Mouse (Mus musculus) T-helper 17 cell (primary cell): Measurements from ENCODE around the gene Fahd2a.

Source experiments
- in situ Hi-C, 2 experiments: fragments of 300-600 bp; cut with MboI, MseI; formaldehyde crosslinking; loops; 1 replicate in 1 of 2; 2 replicates in 1 of 2; pipeline ENCODE4 v1.15.1; 2025; ENCODE audit warnings: high pct_unique_total_duplicates in 2 of 2

The Fahd2a gene

DNA sequence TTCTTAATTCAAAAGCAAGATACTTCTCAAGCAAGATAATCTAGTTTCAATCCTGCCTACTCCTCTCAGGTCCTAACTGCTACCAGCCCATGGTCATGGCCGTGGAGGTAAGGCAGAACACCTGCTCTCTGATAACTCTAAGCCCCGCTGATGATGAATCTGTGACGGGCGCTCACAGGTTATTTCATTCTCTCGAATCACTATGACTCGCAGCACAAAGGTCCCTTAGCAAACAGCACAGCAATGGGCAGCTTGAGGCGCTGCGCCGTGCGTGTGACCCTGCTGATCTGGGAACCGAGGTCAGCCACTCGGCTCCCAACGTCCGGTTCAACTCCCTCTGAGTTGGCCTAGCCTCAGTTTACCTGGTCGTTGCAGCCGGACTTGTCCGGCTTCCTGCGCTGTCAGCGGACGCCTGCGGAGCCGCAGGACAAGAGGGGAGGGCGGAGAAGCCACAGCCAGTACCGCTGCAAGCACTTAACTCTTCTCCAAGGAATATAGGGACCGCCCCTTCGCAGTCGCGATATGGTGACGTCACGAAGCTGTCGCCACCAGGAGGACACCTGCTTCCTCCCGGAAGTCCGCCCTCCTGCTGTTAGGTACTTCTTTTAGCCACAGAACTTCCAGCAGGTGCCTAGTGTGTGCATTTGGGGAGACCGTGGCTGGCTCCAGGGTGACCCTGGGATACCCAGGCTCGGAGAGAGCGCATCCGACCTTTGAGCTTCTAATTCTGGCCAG, at the start of gene Fahd2a:
TSS of gene Fahd2a (minus strand) at position 511 of the 735 bp plus-strand sequence.
- in situ Hi-C loops = no loop called here

DNA sequence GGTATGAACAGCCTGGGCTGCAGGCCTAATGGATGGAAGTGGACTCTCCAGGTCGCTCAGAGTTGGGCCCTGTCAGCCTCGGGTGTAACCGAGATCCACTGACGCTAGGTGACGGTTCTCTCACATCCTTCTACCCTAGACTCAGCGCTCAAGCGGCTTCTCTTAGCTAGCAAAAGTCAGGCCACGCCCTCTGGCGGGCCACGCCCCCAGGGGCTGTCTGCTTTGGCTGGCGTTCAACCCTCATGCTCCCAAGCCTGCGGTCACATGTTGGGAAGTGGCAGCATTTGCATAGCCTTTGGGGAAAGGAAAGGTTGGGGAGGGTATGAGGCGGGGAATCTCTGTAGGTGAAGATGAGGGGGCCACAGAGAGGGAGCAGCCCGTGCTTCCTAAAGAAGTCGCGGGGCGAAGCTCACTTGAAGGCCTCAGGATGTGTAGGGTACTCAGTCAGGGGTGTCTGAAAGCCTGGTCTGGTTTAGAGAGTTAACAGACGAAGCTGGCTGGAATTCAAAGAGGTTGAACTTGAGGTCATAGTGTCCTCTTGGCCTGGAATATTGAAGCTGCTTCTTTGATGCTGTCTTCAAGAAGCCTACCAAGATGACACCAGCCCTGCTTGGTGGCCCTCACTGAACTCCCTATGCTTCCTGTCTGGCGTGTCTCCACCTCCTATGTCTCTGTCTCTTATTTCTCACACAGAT, 40.3 kb upstream of the Fahd2a start:
- in situ Hi-C loops = no loop called here

DNA sequence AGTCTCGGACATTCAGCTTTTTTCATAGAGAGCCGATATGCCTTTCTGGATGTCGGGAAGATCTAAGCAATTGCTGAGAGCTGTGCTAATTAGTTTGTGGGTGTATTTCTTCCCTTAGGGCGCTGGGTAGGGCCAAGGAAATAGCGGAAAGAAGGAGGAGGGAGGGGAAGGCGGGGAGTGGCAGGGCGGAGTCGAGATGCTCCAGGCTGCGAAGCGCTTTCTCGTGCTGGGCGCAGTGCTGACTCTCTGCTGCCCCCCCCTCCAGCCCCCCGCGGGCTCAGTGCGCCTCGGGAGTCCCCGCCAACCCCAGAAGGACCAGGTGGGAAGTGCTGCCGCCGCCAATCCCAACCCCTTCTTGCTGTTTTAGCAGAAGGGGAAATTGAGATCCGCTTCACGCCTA, 38.6 kb upstream of the Fahd2a start:
- in situ Hi-C loops = no loop called here

DNA sequence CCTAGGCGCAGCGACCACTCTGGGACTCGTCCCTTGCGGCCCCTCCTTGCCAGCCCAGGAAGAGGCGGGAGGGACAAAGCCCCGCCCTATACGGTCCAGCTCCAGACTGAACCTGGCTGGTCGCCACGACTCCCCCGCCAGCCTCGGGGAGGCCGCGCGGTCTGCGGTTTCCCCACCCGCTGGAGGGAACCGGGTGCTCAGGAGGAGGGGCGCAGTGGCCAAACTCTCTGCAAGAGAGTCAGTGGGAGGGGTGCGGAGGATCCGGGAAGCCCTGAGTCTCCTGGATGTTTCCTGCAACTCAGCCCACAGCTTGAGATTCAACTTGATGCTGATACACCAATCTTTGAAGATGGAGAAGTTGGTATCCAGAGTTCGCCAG, 38.2 kb upstream of the Fahd2a start:
- in situ Hi-C loops = no loop called here

DNA sequence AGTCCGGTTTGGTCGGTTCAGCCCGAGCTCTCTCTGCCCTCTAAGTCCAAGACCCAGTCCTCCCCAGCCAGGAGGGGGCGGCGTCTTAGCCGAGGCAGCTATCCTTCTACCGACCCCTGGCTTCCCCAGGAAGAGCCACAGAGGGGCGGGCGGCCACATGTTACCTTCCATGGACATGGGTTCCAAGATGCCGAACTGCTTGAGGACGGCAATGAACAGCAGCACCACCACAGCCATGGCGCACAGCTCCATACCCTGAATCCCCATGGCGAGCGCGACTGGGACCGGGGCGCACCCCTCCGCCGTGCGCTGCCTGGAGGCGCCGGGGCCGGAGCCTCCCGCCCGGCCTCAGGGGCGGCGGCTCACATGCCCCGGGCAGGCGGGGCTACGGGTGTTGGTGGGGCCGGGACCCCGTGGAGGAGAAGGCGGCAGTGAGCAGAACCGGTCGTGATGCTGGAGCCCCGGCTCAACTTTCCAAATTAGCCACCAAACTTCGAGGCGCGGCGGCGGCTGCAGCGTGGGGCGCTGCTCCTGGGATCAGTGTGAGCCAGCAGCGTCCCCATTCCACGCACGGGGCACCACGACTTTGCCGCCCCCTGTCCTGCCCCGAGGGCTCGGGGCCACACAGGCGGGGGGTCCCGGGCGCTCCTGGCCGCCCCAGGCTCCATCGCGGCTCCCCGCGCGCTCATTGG, 37.6 kb upstream of the Fahd2a start:
- in situ Hi-C loops = no loop called here

DNA sequence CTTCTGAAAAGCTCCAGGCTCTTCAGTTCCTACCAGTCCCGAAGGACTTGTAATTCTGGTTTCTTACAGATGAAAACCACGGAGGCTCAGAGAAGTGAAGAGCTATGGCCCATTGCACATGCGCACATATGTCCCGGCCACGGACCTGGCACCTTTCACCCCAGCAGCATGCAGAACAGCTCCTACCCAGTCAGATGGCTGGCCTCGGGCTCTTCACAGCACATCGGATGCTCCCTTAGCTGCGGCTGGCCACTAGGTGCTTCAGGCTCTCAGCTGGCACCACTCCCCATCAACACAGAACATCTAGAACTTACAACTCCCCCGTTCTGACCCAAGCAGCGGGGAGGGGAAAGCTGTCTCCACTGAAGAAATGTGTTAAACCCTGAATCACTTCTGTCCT, 35.4 kb upstream of the Fahd2a start:
- in situ Hi-C loops = no loop called here

DNA sequence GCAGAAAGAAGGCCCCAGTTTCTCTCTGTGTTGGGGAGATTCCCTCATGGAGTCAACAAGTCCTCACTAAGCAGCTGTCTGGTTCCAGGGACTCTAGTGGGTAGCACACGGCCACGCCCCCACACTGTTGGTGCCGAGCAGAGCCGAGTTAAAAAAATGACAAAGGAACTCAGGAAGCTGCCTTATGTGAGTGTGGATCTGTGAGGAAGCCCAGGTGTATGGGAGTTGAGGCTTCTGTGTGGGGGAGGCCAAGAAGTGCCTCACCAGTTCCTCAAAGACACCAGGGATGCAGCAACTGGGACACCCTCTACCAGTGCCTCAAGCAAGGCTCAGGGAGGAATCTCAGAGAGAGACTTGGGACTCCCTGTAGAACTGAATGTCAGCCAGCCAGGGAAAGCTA, 34.8 kb upstream of the Fahd2a start:
- in situ Hi-C loops = no loop called here

DNA sequence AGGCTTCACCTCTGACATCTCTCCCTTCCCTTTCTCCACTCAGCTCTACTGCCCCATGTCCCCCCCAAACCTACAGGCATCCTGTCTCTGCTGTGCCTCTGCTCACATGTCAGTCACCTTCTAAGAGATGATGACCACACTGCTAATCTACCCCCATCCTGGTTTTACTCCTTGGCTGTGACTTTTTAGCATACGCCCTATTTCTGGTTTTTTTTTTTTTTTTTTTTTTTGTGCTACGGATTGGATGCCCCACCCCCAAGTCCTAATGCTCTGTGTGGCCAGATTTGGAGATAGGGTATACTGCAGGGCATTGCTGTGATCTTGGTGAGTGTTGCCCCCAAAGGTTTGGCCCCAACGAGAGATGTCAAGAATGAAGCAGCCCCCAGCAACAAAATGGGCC, 27.9 kb upstream of the Fahd2a start:
- in situ Hi-C loops = no loop called here

DNA sequence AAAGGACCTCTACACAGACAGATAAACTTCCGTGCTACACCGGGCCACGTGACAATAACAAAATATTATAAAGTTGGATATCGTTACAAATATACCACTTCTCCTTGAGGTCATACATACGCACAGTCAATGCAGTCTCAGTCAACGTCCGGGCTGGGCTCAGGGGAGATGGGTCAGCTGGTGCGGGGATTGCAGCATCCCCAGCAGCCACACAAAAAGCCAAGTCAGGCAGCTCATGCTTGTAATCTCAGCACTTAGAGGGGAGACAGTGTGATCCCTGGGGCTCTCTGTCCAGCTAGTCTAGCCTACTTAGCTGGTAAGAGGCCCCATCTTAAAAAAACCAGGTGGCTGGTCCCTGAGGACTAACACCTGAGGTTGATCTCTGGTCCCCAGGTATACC, 26.9 kb upstream of the Fahd2a start:
- in situ Hi-C loops = no loop called here

DNA sequence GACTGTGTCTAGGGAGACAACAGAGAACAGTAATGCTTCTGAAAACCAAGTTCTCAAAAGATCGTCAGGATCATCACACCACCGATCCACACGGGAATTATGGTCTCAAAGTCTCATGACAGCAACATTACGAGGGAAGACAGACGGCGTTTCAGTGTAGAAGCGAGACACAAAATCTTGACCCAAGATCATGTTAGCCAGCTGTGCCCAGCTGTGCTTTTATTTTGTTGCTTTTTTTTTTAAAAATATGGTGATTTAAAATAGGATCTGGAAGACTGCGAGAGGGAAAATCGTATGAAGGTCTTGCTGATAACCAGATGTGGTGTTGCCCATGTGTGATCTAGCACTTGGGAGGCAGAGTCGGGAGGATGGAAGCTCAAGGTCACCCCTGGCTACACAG, 26.3 kb upstream of the Fahd2a start:
- in situ Hi-C loops = no loop called here

DNA sequence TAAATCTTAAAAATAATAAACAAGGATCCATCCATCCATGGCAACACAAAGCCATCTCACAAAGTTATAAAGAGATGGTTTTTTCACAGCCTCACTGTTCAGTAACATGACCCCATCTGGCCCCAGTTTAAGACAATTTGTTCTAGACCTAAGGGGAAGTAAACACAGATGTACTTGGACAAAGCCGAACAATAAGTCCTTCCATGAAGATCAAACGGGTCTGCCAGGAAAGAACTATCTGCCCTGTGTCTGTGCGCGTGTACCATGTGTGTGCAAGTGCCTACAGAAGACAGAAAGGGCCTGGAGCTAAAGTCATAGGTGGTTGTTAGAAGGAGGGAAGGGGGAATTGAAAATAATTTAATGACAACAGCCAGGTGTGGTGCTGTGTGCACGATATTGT, 25.8 kb upstream of the Fahd2a start:
- in situ Hi-C loops = no loop called here

DNA sequence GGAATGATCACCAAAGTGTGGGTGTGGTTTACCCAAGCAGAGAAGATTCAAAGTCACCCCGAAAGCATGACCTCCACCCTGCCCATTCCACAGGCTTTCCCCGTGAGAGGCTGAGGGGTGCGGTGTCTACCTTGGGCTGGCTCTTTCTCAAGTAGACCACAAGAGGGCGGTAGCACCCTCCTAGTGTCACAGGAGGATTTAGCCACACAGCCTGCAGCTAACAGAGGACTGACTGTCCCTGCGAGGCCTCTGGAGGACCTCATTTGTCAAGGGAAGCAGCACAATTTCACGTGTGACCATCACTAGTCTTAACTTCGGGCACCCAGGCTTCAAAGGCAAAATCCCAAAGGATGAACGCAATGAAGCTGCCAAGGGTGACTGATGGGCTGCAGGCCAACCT, 17.9 kb upstream of the Fahd2a start:
- in situ Hi-C loops = loop anchor here (5.0 kb wide), 1 partner anchor 35 kb away; no protein-coding TSS in a partner anchor

DNA sequence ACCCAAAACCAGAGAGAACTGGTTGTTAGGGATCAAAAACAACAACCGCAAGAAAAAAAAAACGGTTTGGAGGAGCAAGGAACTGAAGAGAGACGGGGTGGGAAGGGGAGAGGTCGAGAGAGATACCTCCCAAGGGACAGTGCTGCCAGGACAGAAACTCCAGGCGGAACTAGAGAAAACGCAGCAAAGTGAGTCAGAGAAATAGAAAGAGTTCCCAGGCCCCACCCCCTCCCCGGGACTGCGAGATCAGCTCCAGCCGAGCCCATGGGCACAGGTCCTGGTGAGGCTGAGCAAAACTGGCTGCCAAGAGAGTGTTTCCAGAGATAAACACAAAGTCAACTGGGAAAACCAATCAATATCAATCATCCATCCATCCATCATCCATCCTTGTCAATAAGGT, 17.0 kb upstream of the Fahd2a start:
- in situ Hi-C loops = loop anchor here (5.0 kb wide), 1 partner anchor 36 kb away; no protein-coding TSS in a partner anchor

DNA sequence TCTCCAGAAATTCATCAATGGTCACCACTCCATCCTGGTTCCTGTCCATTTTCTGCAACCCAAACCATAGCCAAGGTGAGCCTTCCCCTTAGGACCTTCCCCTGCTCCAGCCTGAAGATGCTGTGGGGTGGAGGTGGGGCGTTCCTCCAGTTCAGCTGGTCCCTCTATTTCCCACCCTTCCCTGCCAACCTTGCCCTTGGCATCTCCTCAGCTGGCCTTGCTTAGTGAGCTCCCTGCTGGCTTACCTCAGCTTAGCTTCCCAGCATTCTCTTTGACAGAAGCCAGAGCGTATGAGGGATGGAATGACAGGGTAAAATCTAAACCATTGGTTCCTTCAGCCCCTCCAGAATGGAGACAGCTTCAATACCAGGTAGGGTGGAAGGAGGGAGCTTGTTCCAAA, 15.0 kb upstream of the Fahd2a start:
- in situ Hi-C loops = loop anchor here in 1 of 2 experiments (10.0 kb wide), 1 partner anchor 95 kb away; the partner anchor contains the start of gene Adra2b

DNA sequence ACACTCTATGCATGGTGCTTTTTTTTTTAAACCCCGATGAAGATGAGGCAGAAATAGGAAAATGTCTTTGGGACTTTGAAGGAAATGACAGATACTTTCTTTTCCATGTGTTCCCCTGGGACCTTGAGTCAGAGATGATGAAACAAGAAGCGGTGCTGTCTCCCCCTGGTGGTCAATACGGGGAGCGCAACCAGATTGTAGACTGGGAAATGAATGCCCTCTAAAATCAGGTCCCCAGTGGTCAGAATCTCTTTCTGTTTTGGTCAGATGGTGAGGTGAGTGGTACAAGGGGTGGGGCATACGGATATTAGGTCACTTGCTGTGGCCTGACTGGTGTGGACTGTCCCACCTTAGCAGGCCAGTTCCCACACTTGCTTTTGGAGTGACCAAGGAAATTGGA, 9.4 kb upstream of the Fahd2a start:
- in situ Hi-C loops = loop anchor here in 1 of 2 experiments (10.0 kb wide), 1 partner anchor 89 kb away; the partner anchor contains the start of gene Adra2b

DNA sequence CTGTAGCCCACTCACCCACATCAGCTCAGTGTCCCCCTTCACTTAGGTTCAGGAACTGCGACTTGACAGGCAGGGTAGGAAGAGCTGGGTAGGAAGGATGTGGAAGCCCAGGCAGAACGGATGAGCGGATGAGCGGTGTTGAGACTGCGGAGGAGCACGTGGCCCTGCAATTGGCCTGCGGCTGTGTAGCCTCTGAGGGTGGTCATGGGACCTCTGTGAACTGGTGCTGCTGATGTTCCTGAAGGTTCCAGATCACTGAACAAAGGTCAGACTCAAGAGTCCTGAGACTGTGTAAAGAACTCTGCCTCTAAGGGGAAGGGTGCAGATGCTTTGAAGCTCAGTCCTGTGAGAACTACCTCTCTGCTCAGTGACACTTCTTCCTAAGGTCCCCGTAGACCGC, 8.8 kb upstream of the Fahd2a start:
- in situ Hi-C loops = loop anchor here in 1 of 2 experiments (10.0 kb wide), 1 partner anchor 88 kb away; the partner anchor contains the start of gene Adra2b

DNA sequence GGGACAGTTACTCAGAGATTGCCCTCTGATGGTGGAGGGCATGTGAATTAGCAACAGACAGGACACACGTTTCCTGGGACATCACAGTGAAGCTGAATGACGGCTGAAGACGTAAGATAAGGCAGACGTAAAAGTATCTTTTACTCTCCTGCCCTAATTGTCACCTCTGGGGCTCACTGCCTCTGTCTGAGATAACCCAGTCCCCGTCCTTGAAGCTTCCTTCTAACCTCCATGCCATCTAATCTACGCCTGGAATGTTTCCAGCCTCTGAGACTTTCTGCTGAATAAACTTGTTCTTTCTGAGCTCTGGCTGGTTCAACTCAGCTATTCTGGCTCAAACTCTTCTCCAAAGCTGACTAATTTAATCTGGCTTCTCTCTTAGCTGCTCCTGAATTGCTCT, 7.4 kb upstream of the Fahd2a start:
- in situ Hi-C loops = loop anchor here in 1 of 2 experiments (10.0 kb wide), 1 partner anchor 87 kb away; the partner anchor contains the start of gene Adra2b

DNA sequence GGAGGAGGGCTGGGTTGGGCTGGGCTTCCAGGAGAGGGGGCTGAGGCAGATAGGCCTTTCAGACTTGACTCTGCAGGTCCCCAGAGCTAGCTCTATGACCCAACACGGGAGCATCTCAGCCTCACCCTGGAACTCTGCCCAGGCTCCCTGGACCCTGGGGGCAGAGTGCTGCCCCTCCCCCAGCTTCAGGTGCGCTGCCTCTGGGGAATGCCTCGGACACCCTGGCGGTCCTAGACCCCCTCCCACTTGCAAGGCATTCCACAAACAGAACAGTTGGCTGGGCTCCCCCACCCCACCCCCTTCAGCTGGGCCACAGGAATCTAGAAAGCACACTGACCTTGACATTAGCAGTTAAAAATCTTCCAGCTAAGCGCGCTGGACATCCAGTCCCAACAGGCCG, 5.3 kb upstream of the Fahd2a start:
- in situ Hi-C loops = loop anchor here in 1 of 2 experiments (10.0 kb wide), 1 partner anchor 85 kb away; the partner anchor contains the start of gene Adra2b

DNA sequence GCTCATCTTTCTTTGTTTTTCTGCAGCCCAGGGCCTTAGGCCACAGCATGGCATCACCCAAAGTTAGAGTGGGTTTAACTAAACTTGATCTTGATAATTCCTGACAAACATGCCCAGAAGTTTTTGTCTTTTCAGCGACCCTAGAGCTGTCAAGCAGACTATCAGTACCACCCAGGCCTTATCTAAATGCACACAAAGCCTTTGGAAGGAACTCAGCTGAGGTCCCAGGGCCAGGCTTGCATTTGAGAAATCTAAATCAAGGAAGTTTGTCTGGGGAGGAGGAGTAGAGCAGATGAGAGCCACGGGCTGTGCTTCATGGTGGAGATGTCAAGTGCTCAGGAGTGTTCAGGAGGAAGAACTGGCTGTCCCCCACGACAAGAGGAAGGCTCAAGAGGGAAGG, 2.5 kb upstream of the Fahd2a start:
- in situ Hi-C loops = no loop called here

DNA sequence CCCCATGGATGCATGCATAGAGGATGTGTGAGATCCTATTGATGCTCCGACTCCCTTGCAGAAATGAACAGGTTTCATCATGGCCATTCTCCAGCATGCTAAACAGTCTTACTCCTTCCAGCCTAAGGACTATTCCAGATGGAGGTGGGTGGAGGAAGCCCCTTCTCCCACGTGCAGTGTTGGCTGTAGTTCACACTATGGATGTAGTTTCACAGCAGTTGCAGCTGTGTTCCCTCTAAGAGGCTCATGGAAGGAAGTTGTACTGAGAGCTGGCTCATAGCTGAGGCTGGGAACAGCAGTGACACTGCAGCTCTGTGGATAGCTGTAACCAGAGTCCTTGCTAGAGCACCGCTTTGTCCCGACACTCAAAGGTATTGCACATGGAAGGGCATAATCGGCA, 6.7 kb downstream of the Fahd2a start:
- in situ Hi-C loops = no loop called here

DNA sequence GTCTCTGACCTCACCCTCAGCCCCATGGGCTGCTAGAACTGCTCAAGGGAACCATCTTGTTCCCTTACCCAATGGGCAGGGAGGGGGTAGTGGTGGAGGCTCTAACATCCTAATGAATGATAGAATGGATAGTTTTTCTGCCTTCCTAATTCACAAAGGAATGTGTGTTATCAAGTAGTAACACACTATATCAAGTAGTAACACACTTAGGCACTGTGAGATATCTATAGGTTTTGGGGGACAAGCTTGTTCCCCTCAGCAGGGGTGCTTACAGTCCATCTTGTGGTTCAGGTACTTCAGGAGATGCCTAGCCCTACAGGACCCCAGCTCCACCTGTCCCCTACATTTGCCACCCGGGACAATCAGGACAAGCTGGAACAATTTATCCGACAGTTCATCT, 8.8 kb downstream of the Fahd2a start:
- in situ Hi-C loops = no loop called here

DNA sequence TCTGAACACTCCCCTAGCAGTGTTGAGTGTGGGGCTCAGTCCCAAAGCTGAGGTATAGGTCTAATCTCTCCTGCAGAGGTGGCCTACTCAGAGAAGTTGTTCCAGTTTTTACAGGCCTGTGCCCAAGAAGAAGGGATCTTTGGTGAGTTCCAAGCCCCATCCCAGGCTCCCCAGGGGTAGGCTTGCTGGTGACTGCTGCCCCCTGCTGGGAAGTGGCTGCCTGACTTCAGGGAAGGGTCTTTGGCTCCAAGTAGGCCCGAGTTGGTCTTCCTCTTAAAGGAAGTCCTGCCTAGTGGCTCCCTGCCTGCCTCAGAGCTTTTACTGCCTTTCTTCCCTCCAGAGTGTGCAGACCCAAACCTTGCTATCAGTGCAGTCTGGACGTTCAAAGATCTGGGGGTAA, 9.2 kb downstream of the Fahd2a start:
- in situ Hi-C loops = no loop called here
